10 mouse cellular contexts compared by ENCODE assay signal in genomic region chr2:18952102-18952673, GRCm38 (mm10). TPM values are rescaled to one million over a fixed set of nuclear protein-coding genes. Genes with fewer than 3 reads are reported as not detected.
A peak's percentile ranks its signal among the peaks of the same experiment; 100 is the strongest.
DNase-seq lines count a peak whose midpoint lies in the region; ATAC-seq and TF ChIP-seq lines count a peak whose summit lies in the region.
"Had no signal": no experiment of that assay in that cellular context is flagged by ENCODE, and none has a peak within 500 bp of the region (broad histone marks: within the 10 kb centered on the region; RNA-seq: fewer than 3 reads in every experiment).

No protein-coding gene starts in this region.

- H3K4me3 ChIP-seq in lung, embryonic 14.5 days (ENCODE audit: low read depth, low read length) = no peak overlapping the region
- peak overlapping the region; percentile 1; the same call in 1 of the 2 replicates for H3K4me3 ChIP-seq in liver, postnatal 0 days (ENCODE audit: low read depth, low read length)

- H3K27me3 ChIP-seq in lung, embryonic 14.5 days (ENCODE audit: insufficient read depth, low read length) = no peaks in the 10 kb centered on the region
- no peaks in the 10 kb centered on the region for H3K27me3 ChIP-seq in liver, postnatal 0 days (ENCODE audit: insufficient read depth, low read length)

- DNase-seq in lung, embryonic 14.5 days = peak; percentile 62
- no peak for DNase-seq in lung, postnatal 4 days
- DNase-seq in frontal cortex, postnatal 36 days (ENCODE audit: low spot score in 2 of 2) = peak; percentile 39 to 83
- no peak for DNase-seq in liver, postnatal 0 days
- peak; percentile 65 for DNase-seq in thymus, postnatal 14 days
- no peak for DNase-seq in yolk sac, embryonic 10.5 days (ENCODE audit: low spot score)
- DNase-seq in cerebellum, postnatal 4 days (ENCODE audit: low spot score in 2 of 2) = no peak
- no peak for DNase-seq in lung, postnatal 14 days
- DNase-seq: adrenal gland, postnatal 36 days had no signal

- H3K9me3 ChIP-seq in lung, embryonic 14.5 days (ENCODE audit: low read depth, low read length) = no peaks in the 10 kb centered on the region
- H3K9me3 ChIP-seq in liver, postnatal 0 days (ENCODE audit: low read length) = no peaks in the 10 kb centered on the region

- no peaks in the 10 kb centered on the region for H3K36me3 ChIP-seq in lung, embryonic 14.5 days (ENCODE audit: insufficient read depth)
- no peaks in the 10 kb centered on the region for H3K36me3 ChIP-seq in liver, postnatal 0 days (replicated peaks; ENCODE audit: insufficient read depth, low read length)

- peak; percentile 24 for ATAC-seq in lung, embryonic 14.5 days (ENCODE audit: insufficient read depth)
- no peak for ATAC-seq in liver, postnatal 0 days
- ATAC-seq: forebrain, embryonic 14.5 days had no signal

- peaks cover 7% of the 10 kb centered on the region for H3K4me1 ChIP-seq in lung, embryonic 14.5 days (ENCODE audit: insufficient read depth)
- peaks cover 52% of the 10 kb centered on the region for H3K4me1 ChIP-seq in liver, postnatal 0 days (ENCODE audit: insufficient read depth)

- no peak overlapping the region for H3K9ac ChIP-seq in lung, embryonic 14.5 days
- H3K9ac ChIP-seq in liver, postnatal 0 days (replicated peaks) = no peak overlapping the region; the same call in 1 of the 2 replicates

- H3K27ac ChIP-seq in lung, embryonic 14.5 days (ENCODE audit: low read depth) = 0 out of 2 replicates have a peak overlapping the region, but pooled peaks have one; percentile 38
- peak overlapping the region; percentile 61 for H3K27ac ChIP-seq in liver, postnatal 0 days (ENCODE audit: low read depth)

- H3K4me2 ChIP-seq in lung, embryonic 14.5 days = peak overlapping the region; percentile 21; the same call in 1 of the 2 replicates
- H3K4me2 ChIP-seq in liver, postnatal 0 days (ENCODE audit: low read depth, low read length) = peak overlapping the region; percentile 49

- TF ChIP-seq CTCF in lung, embryonic 14.5 days (IDR thresholded peaks at IDR 0.05; ENCODE audit: low read depth) = no peak
- no peak for TF ChIP-seq CTCF in liver, postnatal 0 days (IDR thresholded peaks at IDR 0.05; ENCODE audit: low read depth)

- peak; percentile 59; the same call in 1 of the 2 replicates for TF ChIP-seq EP300 in liver, postnatal 0 days (IDR thresholded peaks at IDR 0.05; ENCODE audit: low read depth)

- 33% methylated on average over 7 of the region's 7 CpGs for WGBS in lung, embryonic 14.5 days
- 16% methylated on average over 7 of the region's 7 CpGs for WGBS in liver, postnatal 0 days (ENCODE audit: insufficient replicate concordance)

RNA-seq across cellular contexts. Expression of gene Pip4k2a, which starts 45.7 kb away (rescaled TPM):
- polyA plus RNA-seq in lung, embryonic 14.5 days (2014; fragmentation: Nextera tagmentation; extraction: Ambion mirVana) = 10.2 and 10.3 TPM in 2 replicates
- polyA plus RNA-seq in liver, postnatal 0 days (2015; fragmentation: Nextera tagmentation; extraction: Ambion mirVana) = 6.7 and 8.0 TPM in 2 replicates

RNA-seq across cellular contexts. Expression of gene 4930426L09Rik, which starts 46.0 kb away (rescaled TPM):
- polyA plus RNA-seq in lung, embryonic 14.5 days (2014; fragmentation: Nextera tagmentation; extraction: Ambion mirVana) = 0.42 and 0.57 TPM in 2 replicates
- polyA plus RNA-seq in liver, postnatal 0 days (2015; fragmentation: Nextera tagmentation; extraction: Ambion mirVana) = 0.21 and 0.24 TPM in 2 replicates

Comparison
In these comparisons a context has a peak if more than half of its experiments do, and no peak if none do; other contexts are left out.
1. DNase-seq: peak in lung, embryonic 14.5 days (single experiment), frontal cortex, postnatal 36 days (2 of 2) and thymus, postnatal 14 days (single experiment); none in lung, postnatal 4 days (0 of 2), liver, postnatal 0 days (single experiment), yolk sac, embryonic 10.5 days (single experiment), cerebellum, postnatal 4 days (0 of 2) and lung, postnatal 14 days (single experiment).